Mouse (Mus musculus): ENCODE results near the gene Tnfsf15. TPM values are rescaled to one million over a fixed set of nuclear protein-coding genes. Genes with fewer than 3 reads are reported as not detected.

The Tnfsf15 gene
- total RNA-seq, 2 experiments from 2014 or later = 0.11 TPM; not detected in 1

DNA sequence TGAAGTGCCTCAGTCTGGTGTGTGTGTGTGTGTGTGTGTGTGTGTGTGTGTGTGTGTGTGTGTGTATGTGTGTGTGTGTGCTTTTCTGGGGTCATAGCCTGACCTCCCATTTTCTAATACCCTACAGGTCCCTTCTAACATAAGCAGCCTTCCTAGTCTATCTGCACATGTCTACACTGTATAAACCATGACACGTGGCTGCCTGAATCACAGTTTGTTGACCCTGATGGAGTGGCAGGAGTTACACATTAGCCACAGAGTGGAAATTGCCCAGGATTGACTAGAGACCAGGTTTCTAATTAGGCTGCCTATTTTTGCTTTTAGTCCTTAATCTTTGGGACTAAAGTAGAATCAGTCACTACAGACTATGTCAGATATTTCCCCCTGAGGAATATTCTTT is 1.3 kb downstream of the Tnfsf15 start:
- no peak for DNase-seq
- intact Hi-C loops (cut with DNase I; ENCODE audit: low total_unique reads) = no loop called here

DNA sequence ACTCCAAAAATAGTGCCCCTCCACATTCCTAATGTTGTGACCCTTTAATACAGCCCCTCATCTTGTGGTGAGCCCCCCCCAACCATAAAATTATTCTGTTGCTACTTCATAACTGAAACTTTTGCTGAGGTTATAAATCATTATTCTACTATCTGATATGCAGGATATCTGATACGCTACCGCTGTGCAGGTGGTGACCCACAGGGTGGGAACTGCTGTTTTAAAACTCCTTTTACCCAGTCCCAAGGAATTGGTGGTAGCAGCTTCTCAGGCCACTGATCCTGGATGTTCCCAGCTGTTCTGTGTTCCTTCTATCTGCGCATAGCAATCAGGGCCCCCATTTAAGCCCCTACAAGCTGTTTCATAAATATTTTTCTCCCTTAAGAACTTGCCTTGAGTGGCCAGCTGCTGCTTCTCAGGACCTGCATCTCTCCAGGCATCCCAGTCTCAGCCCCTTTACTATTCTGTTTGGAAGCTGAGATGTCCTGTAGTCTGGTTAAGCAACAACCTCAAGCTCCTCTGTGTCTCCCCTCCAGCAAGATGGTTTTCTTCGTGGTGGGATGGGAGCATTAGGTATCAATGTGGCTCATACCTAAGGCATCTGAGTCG is 2.0 kb downstream of the Tnfsf15 start:
- DNase-seq = no peak
- intact Hi-C loops (cut with DNase I; ENCODE audit: low total_unique reads) = no loop called here

DNA sequence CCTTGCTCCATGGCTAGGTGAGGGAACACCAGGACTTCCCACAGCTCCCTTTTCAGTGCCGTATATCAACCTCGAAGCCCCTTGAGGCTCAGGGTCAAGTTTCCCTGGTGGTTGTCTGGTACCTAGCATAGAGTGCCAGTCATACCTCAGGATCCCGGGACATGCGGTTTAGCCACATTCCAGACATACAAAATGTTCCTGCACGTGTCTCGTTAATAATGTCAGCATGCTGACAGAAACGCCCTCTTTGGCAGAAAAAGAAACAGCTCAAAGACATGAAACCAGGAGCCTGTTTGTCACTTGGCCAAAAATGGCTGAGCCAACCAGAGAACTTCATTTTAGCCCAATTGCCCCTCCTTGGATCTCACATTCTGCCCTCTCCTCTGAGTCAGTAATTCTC is 2.8 kb downstream of the Tnfsf15 start:
- intact Hi-C loops (cut with DNase I; ENCODE audit: low total_unique reads) = no loop called here
- no peak for DNase-seq

DNA sequence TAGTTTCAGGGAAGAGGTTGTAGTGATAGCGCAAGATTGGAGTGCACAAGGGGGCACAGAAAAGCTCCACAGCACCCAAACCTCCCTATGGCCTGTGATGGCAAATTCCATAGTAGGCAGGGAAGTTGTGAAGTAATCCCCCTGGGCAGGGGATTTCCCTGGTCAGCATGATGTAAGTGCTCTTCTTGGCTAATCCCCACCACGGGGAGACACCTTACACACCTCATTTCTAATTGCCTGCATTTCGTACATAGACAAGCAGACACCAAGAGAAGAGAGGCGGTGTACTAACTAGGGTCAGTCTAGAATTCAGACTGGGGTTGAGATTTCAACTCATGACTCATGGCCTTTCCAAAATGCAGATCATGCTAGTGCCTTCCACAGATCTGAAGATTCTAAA is 4.2 kb downstream of the Tnfsf15 start:
- DNase-seq = no peak
- intact Hi-C loops (cut with DNase I; ENCODE audit: low total_unique reads) = no loop called here

DNA sequence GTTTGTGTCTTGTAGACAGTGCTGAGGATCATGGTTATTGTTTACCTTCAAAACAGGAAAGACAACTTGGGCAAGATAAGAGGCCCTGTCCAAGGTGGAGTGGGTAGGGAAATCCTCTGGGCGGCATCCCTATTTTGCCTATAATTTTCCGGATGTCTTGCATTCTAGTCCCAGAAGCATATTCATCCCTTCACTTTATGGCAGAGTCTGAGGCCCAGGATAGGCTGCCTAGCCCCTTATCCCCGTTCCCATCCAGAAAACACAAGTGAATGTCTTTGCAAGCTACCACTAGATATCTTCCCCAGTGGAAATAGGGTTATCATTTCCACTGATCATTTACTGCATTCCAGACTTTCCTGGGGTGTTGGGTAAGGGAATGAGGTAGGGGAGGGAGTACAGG is 4.9 kb downstream of the Tnfsf15 start:
- intact Hi-C loops (cut with DNase I; ENCODE audit: low total_unique reads) = no loop called here
- DNase-seq = no peak

DNA sequence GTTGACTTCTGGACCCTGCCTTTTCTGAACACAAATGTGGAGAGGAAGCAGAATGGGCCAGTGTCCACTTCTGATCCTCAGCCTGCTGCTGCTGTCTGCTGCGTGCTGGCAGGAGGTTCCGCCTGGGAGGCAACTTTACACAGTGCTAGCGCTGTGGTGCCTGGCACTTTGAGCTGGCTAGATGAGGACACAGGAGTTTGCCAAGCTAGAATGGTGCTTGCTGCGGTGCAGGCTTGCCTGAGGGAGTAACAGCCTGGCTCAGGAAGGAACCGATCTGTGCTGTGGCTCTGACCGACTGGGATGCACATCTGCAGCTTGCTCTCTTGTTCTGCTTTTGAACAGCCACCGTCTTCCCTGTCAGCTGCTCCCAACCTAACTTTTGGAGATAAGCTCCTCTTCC is 5.4 kb downstream of the Tnfsf15 start:
- DNase-seq = peak; percentile 58
- intact Hi-C loops (cut with DNase I; ENCODE audit: low total_unique reads) = no loop called here

DNA sequence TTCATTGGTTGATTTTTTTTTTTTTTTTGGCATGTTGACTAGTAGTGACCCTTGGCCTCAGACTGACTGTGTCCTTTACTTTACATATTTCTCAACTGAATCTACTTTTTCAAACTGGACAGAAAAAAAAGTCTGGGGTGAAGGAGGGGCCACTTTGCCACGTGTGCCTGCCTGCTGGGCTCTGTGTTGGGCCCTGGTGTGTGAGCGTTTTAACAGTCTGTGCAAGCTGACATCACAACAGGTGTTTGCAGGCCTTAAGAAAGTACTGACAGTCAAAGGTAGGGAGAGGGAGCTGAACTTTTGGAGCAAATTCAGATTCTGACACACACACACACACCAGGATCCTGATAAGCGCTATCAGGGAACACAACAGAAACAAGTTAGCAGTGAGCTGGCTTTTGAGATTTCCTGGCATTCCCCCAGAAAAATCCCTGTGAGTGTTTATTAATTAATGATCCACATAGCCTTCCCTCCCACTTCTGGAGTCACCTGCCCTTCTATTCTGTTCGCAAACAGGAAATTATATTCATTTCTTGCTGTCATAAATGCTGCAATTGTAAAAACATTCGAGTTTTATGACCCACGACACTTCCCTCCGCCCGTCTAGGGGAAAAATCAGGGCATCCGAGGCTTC is 6.4 kb downstream of the Tnfsf15 start:
- intact Hi-C loops (cut with DNase I; ENCODE audit: low total_unique reads) = no loop called here
- DNase-seq = no peak

DNA sequence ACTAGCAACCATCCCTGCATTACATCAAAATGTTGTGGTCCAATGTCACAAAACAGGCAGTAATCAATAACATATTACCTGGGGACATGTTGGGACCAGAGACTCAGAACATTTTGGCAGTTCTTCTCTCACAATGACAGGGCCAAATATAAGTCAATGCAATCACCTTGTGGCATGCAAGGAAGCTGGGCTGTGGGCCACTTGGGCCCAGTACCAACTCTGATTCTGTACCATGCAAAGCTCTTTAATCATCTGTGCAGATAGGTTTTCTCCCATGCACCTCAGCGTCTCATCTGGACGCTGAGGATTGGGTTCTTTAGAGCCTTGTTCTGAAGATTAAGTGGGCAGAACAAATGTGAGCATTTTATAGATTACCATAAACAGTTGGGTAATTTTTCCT is 13.6 kb downstream of the Tnfsf15 start:
- intact Hi-C loops (cut with DNase I; ENCODE audit: low total_unique reads) = no loop called here
- no peak for DNase-seq

DNA sequence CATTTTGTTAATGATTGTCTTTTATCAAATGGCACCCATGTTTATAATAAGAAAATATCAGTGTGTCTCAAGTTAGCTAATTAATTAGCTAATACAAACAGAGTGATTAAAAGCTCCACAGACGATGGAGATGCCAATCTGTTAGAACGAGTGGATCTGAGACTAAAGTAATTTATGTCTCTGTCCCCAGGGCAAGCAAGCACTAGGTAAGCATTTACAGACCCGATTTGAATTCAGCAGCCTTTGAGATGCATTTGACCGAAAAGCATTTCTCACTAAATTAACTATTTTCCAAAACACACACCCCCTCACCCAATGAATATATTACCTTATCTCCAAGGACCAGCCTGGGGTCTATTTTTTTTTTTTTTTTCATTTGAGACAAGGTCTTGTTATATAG is 18.2 kb downstream of the Tnfsf15 start:
- no peak for DNase-seq
- intact Hi-C loops (cut with DNase I; ENCODE audit: low total_unique reads) = no loop called here

DNA sequence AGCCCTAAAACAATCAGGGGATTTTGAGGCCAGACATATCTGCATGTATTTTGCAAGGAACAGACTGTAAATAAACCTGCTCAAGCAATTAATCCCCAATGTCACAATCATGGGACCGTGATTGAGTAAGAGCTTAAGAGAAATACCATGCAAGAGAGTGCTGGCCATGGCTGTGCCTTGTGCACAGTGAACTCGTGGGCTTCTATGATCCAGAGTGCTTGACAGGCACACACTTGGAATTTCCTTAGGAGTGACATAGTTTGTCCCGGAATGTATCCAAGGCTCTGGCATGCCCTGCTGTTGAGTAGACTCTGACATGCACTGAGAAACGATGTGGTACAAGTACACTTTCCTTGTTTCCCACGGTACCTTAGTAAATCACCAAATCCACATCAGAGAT is 18.9 kb downstream of the Tnfsf15 start:
- DNase-seq = no peak
- intact Hi-C loops (cut with DNase I; ENCODE audit: low total_unique reads) = no loop called here

DNA sequence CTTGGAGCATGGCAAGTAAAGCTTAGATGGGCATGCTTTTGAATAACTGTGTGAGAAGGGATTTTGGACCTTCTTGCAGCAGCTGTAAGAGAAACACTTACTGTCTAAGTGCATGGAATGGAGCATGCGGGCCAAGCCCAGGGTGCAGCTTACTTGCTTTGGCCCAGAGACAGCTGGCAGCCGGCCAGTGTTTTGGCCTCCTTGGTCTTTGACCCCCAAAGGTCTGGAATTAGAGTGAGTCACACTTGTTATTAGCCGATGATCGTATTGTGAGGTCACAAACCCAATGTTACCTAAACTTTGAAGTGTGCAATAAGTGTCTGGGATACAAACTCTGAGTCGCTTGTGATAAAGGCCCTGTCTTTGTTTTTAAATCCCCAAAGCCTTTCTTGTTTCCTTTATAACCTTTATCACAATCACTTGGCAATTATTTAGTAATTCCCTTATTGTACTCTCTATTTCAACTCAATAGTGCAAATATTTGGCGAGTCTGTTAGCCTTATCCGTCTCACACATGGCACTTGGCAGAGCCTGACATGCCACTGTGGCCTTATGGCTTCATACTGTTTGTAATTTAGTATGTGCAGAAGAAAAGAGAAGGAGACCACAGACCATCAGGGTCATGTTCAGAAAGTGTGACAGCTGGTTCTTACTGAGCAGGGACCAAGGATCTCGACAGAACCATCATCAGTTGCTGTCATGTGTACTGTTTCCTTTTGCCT is 26.8 kb downstream of the Tnfsf15 start:
- intact Hi-C loops (cut with DNase I; ENCODE audit: low total_unique reads) = no loop called here
- peak; percentile 34 for DNase-seq

DNA sequence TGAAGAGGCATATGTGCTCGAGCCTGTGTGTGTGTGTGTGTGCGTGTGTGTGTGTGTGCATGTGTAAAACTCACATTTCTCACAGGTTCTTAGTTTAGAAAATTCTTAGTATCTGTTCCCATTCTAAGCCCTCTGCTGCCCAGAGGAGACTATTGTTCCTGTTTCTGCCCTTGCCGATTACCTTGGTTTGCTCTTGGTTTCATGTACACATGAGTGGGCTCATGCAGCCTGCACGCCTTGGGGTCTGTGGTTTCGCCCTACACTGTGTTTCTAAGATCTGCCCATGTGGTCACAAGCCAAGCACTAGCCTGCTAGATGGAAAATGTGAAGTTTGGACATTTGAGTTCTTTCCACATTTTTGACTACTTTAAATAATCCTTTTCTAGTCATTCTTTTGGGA is 33.0 kb downstream of the Tnfsf15 start:
- intact Hi-C loops (cut with DNase I; ENCODE audit: low total_unique reads) = no loop called here
- DNase-seq = no peak

DNA sequence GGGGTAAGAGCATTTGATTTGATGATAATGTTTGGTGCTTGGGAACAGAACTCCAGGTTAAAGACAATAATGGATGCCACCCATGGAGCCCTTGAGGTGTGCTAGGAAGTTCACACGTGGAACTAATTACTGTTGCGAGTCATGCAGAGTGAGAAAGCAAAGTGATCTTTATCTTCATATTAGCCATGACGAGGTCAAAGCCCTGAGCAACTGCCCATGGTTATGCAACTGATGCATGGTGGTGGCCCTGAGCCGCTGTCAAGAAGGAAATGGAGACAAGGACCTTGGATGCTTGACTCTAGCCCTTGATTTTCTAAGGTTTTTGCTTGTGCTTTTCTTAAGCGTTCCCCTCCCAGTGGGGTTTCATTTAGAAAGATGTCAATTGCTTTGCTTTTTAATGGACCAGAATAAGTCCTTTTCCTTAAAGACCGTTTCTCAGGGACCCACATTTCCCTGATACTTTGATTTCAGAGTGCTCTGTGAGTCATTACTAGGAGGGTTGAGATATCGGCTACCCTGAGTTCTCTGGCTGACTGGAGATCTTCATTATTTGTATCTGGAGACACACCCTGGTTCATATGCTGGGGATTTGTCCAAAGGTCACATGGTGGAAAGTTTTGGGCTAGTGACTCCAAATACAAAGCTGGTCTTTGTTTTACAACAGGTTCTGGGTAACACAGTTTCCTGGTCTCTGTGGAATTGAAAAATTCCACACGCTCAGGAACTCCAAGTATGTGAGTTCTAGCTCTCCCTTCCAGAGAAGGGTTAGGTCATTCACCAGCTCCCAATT is 34.3 kb downstream of the Tnfsf15 start:
- intact Hi-C loops (cut with DNase I; ENCODE audit: low total_unique reads) = no loop called here
- no peak for DNase-seq

DNA sequence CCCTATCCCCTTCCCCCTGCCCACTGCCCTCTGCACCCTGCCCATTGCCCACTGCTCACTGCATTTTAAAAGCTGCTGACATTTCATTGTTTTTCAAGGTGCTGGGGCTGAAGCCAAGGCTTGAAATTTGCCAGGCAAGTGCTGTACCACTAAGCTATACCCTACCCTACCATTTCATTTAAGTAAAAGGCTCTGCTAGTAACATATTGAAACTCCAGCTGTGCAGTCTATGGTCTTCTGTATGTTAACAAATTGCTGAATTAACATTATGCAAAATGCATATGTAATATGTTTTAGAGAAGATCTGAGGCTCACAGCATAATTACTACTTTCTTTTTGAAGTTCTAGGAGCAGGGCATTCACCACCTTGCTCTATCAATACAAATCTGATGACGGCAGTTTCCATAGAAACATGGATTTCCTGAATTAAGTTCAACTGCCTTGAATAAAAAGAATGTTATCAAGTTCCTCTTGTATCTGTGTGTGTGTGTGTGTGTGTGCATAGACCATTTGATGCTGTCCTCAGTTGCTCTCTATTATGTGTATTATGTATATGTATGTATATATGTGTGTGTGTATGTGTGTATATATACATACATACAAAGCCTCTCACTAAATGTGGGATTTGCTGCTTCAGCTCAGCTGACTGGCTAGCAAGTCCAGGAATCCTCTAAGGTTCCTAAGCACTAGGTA is 38.5 kb downstream of the Tnfsf15 start:
- DNase-seq = no peak
- intact Hi-C loops (cut with DNase I; ENCODE audit: low total_unique reads) = no loop called here

DNA sequence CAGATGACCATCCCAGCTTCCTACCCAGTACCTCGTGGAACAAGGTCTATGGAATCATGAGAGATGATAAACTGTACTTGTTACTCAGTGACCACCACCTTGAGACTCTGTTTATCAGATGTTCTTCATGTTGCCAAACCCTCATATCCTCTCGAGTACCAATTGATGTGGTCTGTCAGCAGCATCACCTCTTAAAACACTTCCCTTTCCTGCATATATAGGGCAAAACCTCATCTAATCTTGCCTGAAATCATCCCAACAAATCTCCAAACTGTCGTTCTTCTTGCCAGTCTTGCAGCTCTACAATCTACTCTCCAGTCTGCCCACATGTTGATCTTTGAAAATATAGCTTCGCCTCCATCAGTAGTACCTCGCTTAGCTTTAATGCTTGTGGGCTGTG is 40.7 kb downstream of the Tnfsf15 start:
- DNase-seq = no peak
- intact Hi-C loops (cut with DNase I; ENCODE audit: low total_unique reads) = no loop called here

DNA sequence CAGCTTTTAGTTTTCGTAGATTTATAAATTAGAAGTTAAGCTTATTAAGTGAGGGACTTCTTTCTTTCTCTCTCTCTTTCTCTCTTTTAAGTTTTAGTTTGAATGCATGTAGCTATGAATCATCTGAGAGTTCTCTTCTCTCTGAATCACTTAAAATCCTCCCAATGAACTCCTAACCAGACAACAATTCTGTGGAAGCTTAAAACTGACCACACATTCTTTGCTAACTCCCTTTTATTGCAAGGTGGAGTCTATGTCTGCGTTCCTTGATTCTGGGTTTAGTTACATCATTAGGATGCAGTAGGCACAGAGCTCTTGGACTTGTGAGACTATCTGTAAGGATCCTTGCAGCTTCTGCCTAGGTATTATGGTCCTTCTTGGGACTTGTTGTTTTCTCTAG is 41.2 kb downstream of the Tnfsf15 start:
- no peak for DNase-seq
- intact Hi-C loops (cut with DNase I; ENCODE audit: low total_unique reads) = no loop called here

DNA sequence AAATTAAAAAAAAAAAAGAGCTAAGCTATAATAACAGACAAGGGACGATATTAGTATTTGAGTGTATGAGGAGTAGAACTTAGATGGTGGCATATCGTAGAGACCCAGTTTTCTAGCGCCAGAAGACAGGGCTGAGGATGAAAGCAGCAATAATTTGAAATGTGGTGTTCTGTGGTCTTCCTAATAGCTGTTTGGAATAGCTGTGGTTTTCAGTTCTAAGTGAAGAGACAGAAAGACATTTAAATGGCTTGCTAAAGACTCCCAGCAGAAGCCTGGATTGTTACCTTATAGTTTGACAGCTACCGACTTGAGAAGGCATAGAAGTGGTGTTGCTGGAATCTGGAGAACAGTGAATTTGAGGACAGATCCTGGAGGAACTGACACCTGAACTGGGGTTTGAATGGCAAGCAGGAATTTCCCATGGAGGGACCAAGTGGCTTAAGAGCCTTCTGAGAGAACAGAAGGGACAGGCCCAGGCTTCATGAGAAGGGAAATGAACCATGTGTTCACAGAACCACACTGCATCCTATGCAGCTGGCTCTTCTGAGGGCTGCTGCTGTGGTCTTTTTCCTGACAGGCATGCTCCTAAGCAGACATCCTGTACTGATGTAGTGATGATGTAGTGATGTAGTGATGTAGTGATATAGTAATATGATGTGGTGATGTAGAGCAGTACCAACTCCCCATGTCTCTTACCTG is 42.8 kb downstream of the Tnfsf15 start:
- no peak for DNase-seq
- intact Hi-C loops (cut with DNase I; ENCODE audit: low total_unique reads) = no loop called here

DNA sequence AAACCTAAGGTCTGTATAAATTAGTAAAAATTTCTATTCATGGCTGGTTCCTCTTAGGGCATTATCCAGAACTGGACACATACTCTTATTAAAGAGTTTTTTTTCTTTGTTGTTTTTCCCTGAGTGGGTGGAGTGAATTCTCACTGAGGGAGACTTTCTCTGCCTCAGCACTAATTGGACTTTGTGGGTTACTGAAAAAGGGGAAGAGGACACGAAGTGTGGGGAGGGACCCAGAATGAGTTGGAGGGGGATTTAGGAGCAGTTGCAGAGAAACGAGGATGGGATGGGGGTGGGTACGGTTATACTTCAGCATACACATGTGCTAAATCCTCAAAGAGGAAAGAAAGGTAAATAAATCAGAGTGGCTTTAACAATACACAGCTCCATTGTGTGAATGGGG is 45.2 kb downstream of the Tnfsf15 start:
- DNase-seq = no peak
- intact Hi-C loops (cut with DNase I; ENCODE audit: low total_unique reads) = no loop called here

DNA sequence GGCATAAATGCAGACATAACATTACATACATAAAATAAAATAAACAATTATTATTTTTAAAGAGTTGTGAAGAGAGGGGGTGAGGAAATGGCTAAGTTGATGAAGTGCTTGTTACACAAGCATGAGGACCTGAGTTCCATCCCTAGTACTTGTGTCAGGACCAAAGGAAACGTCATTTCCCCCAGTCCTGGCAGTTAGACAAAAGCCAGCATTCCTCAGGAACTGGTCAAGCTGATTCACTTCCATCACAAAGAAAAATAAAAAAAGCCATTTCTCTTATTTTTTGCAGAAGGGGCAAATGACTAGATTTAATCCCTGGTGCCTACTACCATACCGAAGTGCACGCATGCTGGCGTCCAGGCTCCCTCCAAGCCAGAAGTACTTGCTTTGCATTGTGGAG is 48.0 kb downstream of the Tnfsf15 start:
- no peak for DNase-seq
- intact Hi-C loops (cut with DNase I; ENCODE audit: low total_unique reads) = no loop called here
